Mouse (Mus musculus) lung, adult 2 months (tissue): ENCODE results near the gene Fam126a. TPM values are rescaled to one million over a fixed set of nuclear protein-coding genes. Genes with fewer than 3 reads are reported as not detected.
A peak's percentile ranks its signal among the peaks of the same experiment; 100 is the strongest.

Experiments used
- DNase-seq: peaks from one replicate; pipeline ENCODE4 v3.0.0; 2022
- H3K4me1 ChIP-seq: fragments of 200-500 bp; 2 replicates; pipeline ENCODE4 v1.6.1; 2011; ENCODE audit warnings: low read length; ENCODE audit not compliant: control insufficient read depth, insufficient read depth
- H3K4me3 ChIP-seq: fragments of 200-500 bp; replicated peaks from 2 replicates; pipeline ENCODE3; 2011; ENCODE audit warnings: low read depth, mild to moderate bottlenecking, control low read depth, low read length; ENCODE audit errors: extremely low read depth
- CTCF ChIP-seq: fragments of 200-500 bp; IDR thresholded peaks from 2 replicates; pipeline ENCODE4 v1.5.1; 2011; ENCODE audit warnings: mild to moderate bottlenecking, low read length, control low read depth; ENCODE audit not compliant: insufficient read depth
- POLR2A ChIP-seq: fragments of 200-500 bp; IDR thresholded peaks from 2 replicates; pipeline ENCODE4 v1.6.1; 2011; ENCODE audit warnings: low read depth, mild to moderate bottlenecking, control low read depth, low read length, borderline replicate concordance; ENCODE audit errors: extremely low read depth
- WGBS: fragments of 180-500 bp; shearing (Covaris S2); methylation state at CpG from one replicate; pipeline ENCODE4 v1.1.7; 2018; 5-methylcytosine and 5-hydroxymethylcytosine counted together
- polyA plus RNA-seq: library from polyadenylated mRNA; depleted of rRNA; stranded (reverse); fragments of >200 nt; gene quantifications from 2 replicates; pipeline ENCODE4 v1.2.3, GENCODE M21; 2012

Gene Fam126a
- polyA plus RNA-seq, 1 experiment, result 7.8 TPM

DNA sequence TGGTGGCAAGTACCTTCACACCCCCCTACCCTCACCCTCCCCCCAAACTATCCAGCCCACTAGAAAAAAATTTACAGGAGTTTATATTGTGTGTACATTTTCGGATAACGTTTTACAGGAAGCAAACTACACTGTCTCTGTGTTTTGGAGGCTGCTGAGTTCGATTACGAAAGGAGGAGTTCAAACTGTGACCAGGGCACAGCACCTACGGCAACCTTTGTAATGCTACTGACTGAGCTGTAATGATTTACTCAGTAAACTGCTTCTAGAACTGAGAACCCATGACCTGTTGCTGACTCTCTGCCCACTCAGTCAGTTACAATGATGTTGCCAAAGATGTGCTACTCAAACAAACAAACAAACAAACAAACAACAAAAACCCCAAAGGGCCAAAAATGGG is 34.5 kb downstream of the Fam126a start:
- TF ChIP-seq CTCF (no peak), POLR2A (no peak)
- DNase-seq, result no peak
- 69% methylated on average over 5 of the region's 5 CpGs for WGBS

DNA sequence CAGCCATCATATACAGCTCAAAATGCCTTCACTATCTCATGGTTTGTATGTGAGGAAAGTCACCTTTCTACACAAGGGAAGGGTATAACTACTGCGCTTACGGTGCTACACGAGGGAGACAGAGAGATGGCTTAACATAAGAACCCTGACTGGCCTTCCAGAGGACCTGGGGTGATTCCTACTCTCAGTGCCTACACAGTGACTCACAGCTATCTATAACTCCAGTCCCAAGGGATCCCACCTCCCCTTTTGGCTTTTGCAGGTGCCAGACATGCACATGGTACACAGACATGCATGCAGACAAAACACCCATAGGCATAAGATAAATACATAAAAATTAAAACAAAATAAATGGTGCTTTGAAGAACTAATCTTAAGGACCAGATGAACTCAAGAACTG is 35.6 kb downstream of the Fam126a start:
- Histone ChIP-seq H3K4me3 (no peak overlapping the region), H3K4me1 (peaks cover 5% of the 10 kb centered on the region)
- no peak for DNase-seq
- 95% methylated on average over 3 of the region's 3 CpGs for WGBS
- TF ChIP-seq POLR2A, result no peak
- TF ChIP-seq CTCF, result no peak

More for the DNA sequence above, 34.5 kb downstream of the Fam126a start:
- Histone ChIP-seq H3K4me1 (peaks cover 5% of the 10 kb centered on the region), H3K4me3 (no peak overlapping the region)

DNA sequence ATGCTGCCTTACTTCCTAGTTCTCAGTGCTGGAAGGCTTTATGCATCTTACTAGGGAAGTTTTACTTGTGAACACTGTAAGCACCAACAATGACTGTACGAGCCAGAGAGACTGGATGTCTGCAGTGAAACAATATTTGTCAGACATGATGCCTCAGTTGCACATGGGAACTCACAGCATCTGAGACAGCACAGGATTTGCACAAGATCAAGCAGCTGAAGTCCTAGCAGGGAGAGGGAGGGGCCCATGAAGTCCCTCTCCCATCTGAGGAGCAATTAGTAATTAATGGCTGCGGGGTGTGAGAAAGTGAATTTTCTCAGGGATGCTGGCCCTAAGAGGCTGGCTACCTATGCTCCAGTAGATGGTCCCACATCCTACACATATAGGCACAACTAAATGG is 36.3 kb downstream of the Fam126a start:
- DNase-seq, result no peak
- TF ChIP-seq POLR2A (no peak), CTCF (no peak)
- Histone ChIP-seq H3K4me1 (peaks cover 5% of the 10 kb centered on the region), H3K4me3 (no peak overlapping the region)
- WGBS, result 81% methylated on average over 2 of the region's 2 CpGs

DNA sequence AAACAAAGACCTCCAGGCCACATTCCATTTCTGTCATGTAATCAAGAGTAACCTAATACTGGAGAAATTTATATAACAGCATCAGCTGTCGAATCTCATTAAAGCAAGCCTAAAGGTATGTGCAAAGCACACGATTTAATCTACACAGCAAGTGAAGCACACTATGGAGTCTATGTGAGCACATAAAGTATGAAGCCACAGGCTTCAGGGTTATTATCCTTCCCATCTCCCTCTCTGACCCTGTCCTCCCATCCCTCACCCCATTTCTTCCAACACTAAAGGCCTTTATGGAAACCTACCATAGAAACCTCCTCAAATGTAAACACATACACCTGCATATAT is 37.0 kb downstream of the Fam126a start:
- H3K4me3 ChIP-seq, result no peak overlapping the region
- DNase-seq, result no peak
- TF ChIP-seq CTCF, result no peak
- TF ChIP-seq POLR2A, result no peak
- WGBS, result 14% methylated on average over 2 of the region's 2 CpGs
- peaks cover 5% of the 10 kb centered on the region for H3K4me1 ChIP-seq

DNA sequence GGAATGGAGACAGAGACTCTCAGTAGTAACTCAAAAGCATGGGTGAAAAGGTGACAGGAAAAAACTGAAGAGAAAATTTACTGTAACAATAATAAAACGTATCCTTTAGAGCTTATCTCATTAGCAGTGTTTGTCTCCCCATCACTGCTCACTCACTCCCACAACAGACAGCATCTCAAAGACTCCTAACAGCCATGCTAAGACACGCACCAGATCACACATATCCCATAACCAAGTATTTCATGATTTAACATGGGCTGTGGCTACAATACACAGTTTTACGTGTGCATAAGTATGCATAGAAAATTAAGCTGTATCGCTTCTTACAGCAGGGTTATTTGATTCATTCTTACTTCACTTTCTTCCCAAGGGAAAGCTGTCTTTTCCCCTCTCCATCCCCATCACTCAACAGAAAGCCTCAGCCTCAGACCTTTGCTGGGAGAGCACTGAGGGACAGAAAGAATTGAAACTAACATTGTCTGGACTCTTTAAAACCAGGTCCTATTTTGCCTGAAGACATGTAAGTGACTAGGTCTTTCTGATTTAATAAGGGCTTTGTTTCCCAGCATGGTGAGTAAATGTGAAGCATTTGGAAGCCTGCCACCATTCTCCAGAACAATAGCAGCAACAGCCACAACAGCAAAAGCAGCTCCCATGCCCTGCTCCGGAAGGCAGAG is 37.5 kb downstream of the Fam126a start:
- Histone ChIP-seq H3K4me1 (peaks cover 5% of the 10 kb centered on the region), H3K4me3 (no peak overlapping the region)
- 43% methylated on average over 5 of the region's 5 CpGs for WGBS
- DNase-seq, result peak; percentile 25
- TF ChIP-seq CTCF (no peak), POLR2A (no peak)

DNA sequence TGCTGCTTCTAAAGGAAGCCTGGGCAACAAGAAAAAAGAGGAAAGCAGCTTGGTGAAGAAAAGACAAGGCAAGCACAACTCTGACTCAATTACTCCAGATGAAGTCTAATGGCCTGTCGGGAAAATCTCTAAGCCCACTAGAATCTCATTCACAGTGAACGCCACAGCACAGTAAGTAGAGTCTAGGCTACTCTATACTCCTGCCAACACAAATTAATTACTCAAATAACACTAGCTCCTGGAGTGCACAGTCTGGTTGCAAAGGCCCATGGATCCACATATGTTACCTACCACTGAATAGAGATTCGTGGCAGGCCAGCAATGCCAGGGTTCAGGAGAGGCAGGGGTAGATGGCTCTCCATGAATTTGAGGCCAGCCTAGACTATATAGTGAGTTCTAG is 40.5 kb downstream of the Fam126a start:
- TF ChIP-seq POLR2A, result no peak
- no peak for TF ChIP-seq CTCF
- Histone ChIP-seq H3K4me1 (peaks cover 5% of the 10 kb centered on the region), H3K4me3 (no peak overlapping the region)
- DNase-seq, result no peak
- 84% methylated on average over 3 of the region's 3 CpGs for WGBS

DNA sequence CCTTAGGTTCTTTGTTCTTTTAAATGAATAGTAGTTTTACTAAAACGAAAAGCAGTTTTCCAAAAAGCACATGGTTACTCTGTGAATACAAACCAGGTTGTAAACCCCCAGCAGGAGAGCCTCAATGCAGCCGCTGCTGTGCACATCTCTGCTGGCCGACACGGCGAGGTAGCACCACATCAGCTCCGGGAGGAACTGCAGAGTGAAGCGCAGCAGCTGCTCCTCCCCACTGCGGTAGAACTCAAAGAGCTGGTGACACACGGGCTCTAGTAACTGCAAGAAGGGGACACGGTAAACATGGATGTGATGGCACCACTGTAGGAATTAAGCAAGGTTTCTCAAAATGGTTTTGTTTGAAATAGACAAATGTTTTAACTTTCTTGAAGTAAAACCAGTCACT is 42.7 kb downstream of the Fam126a start:
- TF ChIP-seq POLR2A (no peak), CTCF (no peak)
- DNase-seq, result no peak

DNA sequence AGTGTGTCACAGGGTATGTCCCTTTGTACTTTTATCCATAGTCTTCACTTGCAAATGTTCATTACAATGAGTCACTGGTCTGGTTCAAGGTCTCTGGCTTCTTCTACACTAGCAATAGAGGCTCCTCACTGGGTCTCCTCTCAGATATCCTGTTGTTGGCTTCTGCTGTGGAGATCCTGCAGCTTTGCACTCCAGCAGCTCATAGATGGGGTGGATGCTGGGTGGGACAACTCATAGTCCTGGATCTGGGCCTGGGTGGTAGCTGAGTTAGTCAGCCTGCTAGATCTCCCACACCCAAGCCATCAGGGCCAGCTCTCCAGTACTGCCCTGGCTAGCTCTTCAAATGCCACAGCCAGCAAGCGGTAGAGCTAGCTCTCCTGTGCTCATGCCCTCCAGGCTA is 48.4 kb downstream of the Fam126a start:
- no peak for DNase-seq
- no peak overlapping the region for H3K4me3 ChIP-seq
- no peak for TF ChIP-seq POLR2A
- no peak for TF ChIP-seq CTCF
- WGBS, result 75% methylated on average over 1 of the region's 1 CpGs
- H3K4me1 ChIP-seq, result no peaks in the 10 kb centered on the region

More for the DNA sequence above, 42.7 kb downstream of the Fam126a start:
- peaks cover under 1% of the 10 kb centered on the region; the same call in 1 of the 2 replicates for H3K4me1 ChIP-seq
- H3K4me3 ChIP-seq, result no peak overlapping the region
- WGBS, result 71% methylated on average over 10 of the region's 10 CpGs

DNA sequence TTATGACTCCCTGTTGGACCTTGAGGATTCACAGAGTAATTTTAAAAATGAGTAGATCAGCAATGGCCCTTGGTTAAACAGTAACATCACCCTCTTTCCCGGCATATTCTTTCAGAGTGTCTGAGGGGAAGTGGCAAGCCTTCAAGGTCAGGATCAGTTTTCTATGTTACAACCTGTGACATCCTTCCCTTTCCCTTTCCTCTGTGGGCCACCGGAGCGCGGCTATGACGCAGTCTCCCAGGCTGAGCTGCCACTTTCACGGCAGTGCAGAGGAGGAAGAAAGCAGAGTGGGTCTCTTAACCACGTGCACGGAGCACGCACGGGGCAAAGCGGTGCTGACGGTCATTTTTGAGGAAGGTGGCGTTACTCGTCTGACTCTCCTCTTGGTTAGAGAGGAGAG is 52.0 kb downstream of the Fam126a start:
- H3K4me3 ChIP-seq, result no peak overlapping the region
- DNase-seq, result no peak

DNA sequence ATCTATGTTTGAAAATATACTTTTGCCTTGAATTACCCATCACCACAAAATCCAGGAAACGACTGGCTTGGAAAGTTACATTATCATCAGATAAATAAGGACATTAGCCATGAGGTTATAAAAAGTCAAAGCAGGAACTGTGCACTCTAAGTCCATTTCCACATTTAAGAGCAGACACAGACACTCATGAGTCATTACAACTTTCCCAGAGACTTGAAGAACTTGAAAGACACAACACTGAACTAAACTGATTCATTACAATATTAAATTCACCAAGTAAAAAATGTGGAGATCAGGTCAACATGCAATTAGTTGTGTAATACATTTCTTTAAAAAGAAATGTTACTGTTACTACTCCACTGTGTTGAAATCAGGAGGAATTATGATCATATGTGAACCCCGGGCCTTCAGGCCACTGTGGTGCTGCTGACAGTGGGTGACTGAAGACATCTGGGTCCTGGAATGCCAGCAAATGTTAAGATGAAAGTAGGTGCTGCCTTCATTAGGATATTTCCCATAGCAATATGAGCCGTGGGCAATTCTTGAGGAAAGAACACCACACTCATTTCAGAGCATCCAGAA is 55.4 kb downstream of the Fam126a start:
- Histone ChIP-seq H3K4me1 (no peaks in the 10 kb centered on the region), H3K4me3 (no peak overlapping the region)
- DNase-seq, result no peak
- 67% methylated on average over 3 of the region's 3 CpGs for WGBS
- TF ChIP-seq POLR2A, result no peak
- no peak for TF ChIP-seq CTCF

More for the DNA sequence above, 52.0 kb downstream of the Fam126a start:
- no peaks in the 10 kb centered on the region for H3K4me1 ChIP-seq
- TF ChIP-seq POLR2A (no peak), CTCF (no peak)
- 74% methylated on average over 14 of the region's 14 CpGs for WGBS

DNA sequence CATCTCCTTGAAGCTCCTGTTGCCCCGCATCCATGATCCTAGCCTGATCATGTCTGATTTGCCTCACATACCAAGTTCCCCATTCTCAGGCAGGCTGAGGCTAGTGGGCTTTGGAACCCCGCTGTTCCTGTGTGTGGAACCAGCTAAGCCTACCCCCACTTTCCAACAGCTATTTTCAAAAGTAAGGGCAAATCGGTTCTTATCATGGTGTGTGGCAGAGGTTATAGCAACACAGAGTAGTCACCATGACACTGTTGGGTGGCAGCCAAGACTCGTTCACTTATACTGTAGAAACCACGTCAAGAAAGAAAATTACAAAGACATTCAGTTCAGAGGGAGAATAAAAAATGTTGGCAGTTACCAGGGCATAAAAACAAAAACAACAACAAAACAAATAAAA is 62.8 kb downstream of the Fam126a start:
- 55% methylated on average over 5 of the region's 5 CpGs for WGBS
- Histone ChIP-seq H3K4me1 (no peaks in the 10 kb centered on the region), H3K4me3 (no peak overlapping the region)
- no peak for DNase-seq
- no peak for TF ChIP-seq POLR2A
